Mouse (Mus musculus): ENCODE results near the gene Pde2a.

GRCm38 (mm10) chr7:101401510-101401909, 20.0 kb upstream of the Pde2a start:
- no peak for TF ChIP-seq POLR2A (IDR thresholded peaks at IDR 0.05; ENCODE audit: insufficient read length, low read depth)
- no peak for TF ChIP-seq TCF12 (IDR thresholded peaks at IDR 0.05; ENCODE audit: insufficient read depth, poor library complexity, severe bottlenecking)
- TF ChIP-seq USF1 (IDR thresholded peaks at IDR 0.05; ENCODE audit: low read depth) = no peak
- no peak for TF ChIP-seq E2F4 (IDR thresholded peaks at IDR 0.05; ENCODE audit: insufficient read depth)
- TF ChIP-seq REST (IDR thresholded peaks at IDR 0.05; ENCODE audit: insufficient read depth, insufficient read length) = no peak
- TF ChIP-seq SRF (IDR thresholded peaks at IDR 0.05; ENCODE audit: control insufficient read depth, insufficient read length, low read depth) = no peak

Data from myocyte (in vitro differentiated cells).